In the genomic region with DNA sequence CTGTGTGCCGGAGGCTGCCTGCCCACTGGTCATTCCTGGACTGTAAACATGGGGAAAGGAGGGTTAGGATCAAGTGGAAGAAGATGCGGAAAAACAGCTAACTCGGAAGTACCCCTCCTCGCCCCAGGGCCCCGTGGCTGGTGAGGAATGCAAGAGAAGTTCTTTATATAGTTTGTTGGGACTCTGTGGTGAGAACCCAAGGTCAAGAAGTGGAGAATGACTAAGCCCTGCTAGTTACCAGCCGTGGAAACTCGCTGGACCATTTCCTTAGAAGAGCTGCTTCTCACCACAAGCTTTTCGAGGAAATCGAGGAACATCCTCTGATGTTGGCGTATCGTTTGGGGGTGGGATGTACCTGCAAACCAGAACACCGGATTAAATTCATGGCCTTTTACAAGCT, we compare ENCODE assay signal across 18 mouse cellular contexts. TPM values are rescaled to one million over a fixed set of nuclear protein-coding genes. Genes with fewer than 3 reads are reported as not detected.
DNase-seq lines count a peak whose midpoint lies in the region; ATAC-seq and TF ChIP-seq lines count a peak whose summit lies in the region.
"Had no signal": no experiment of that assay in that cellular context is flagged by ENCODE, and none has a peak within 500 bp of the region (broad histone marks: within the 10 kb centered on the region; RNA-seq: fewer than 3 reads in every experiment).

No protein-coding gene starts in this region.

- H3K4me2 ChIP-seq in heart, embryonic 16.5 days (ENCODE audit: low read depth, low read length) = no peak overlapping the region
- H3K4me2 ChIP-seq in liver, embryonic 12.5 days = peak overlapping the region; percentile 95
- H3K4me2 ChIP-seq: embryonic facial prominence, embryonic 15.5 days had no signal

- H3K9ac ChIP-seq in heart, adult 2 months (ENCODE audit: low read depth, low read length) = no peak overlapping the region
- no peak overlapping the region for H3K9ac ChIP-seq in heart, embryonic 16.5 days (ENCODE audit: low read length)
- H3K9ac ChIP-seq in liver, embryonic 12.5 days = 0 out of 2 replicates have a peak overlapping the region, but pooled peaks have one; percentile 52
- H3K9ac ChIP-seq: embryonic facial prominence, embryonic 15.5 days had no signal

- no peak for TF ChIP-seq CTCF in heart, adult 2 months (IDR thresholded peaks at IDR 0.05)

- no peaks in the 10 kb centered on the region for H3K9me3 ChIP-seq in heart, embryonic 16.5 days (replicated peaks; ENCODE audit: control insufficient read depth, low read length)
- H3K9me3 ChIP-seq in liver, embryonic 12.5 days (replicated peaks) = no peaks in the 10 kb centered on the region
- no peaks in the 10 kb centered on the region for H3K9me3 ChIP-seq in forebrain, embryonic 10.5 days
- H3K9me3 ChIP-seq: embryonic facial prominence, embryonic 15.5 days had no signal

- DNase-seq in heart, adult 2 months = no peak
- DNase-seq in heart, adult 8-10 months (ENCODE audit: low spot score) = no peak
- no peak for DNase-seq in heart, postnatal 14 days
- peak; percentile 93 for DNase-seq in 416B (ENCODE audit: low read depth)
- no peak for DNase-seq in adrenal gland, postnatal 10 days
- no peak for DNase-seq in forebrain, embryonic 10.5 days (ENCODE audit: extremely low spot score, low spot score)
- DNase-seq: adrenal gland, postnatal 14 days; cerebellum, adult 11-12 months; cerebellum, postnatal 36 days; gastrocnemius, postnatal 10 days; kidney, adult 11 months; lung, adult 2 months; right cerebral cortex, adult 18-20 months had no signal

- peak overlapping the region; percentile 1 for H3K27ac ChIP-seq in heart, adult 2 months
- peak overlapping the region; percentile 48 for H3K27ac ChIP-seq in heart, embryonic 16.5 days (ENCODE audit: low read length)
- H3K27ac ChIP-seq in liver, embryonic 12.5 days = peak overlapping the region; percentile 86
- no peak overlapping the region for H3K27ac ChIP-seq in forebrain, embryonic 10.5 days
- H3K27ac ChIP-seq: embryonic facial prominence, embryonic 15.5 days; stomach, postnatal 0 days had no signal

- H3K36me3 ChIP-seq in heart, adult 2 months (ENCODE audit: control insufficient read depth, insufficient read depth, low read length) = peaks cover 48% of the 10 kb centered on the region
- H3K36me3 ChIP-seq in heart, embryonic 16.5 days (ENCODE audit: control insufficient read depth, insufficient read depth) = no peaks in the 10 kb centered on the region
- peaks cover 39% of the 10 kb centered on the region for H3K36me3 ChIP-seq in liver, embryonic 12.5 days
- H3K36me3 ChIP-seq in forebrain, embryonic 10.5 days (replicated peaks) = peaks cover 31% of the 10 kb centered on the region; the same call in 1 of the 2 replicates

- peaks cover 26% of the 10 kb centered on the region for H3K4me1 ChIP-seq in heart, adult 2 months (ENCODE audit: control insufficient read depth, insufficient read depth, low read length)
- H3K4me1 ChIP-seq in heart, embryonic 16.5 days (ENCODE audit: control insufficient read depth, insufficient read depth, low read length) = peaks cover 56% of the 10 kb centered on the region
- H3K4me1 ChIP-seq in liver, embryonic 12.5 days = peaks cover 97% of the 10 kb centered on the region
- peaks cover 13% of the 10 kb centered on the region for H3K4me1 ChIP-seq in forebrain, embryonic 10.5 days

- intact Hi-C loops in heart, adult 2 months (cut with DNase I) = loop anchor here (5.0 kb wide), 1 partner anchor 42 kb away; no protein-coding TSS in a partner anchor
- intact Hi-C loops in heart, postnatal 14 days (cut with DNase I) = no loop called here

- no peak for TF ChIP-seq EP300 in heart, adult 2 months (IDR thresholded peaks at IDR 0.05; ENCODE audit: insufficient read depth, low read depth, low read length)

- no peak for TF ChIP-seq POLR2A in heart, adult 2 months (IDR thresholded peaks at IDR 0.05; ENCODE audit: insufficient read depth, low read depth, low read length)

- no peak for ATAC-seq in heart, embryonic 16.5 days (replicated peaks; ENCODE audit: extremely low read depth, insufficient read depth, low FRiP score)
- ATAC-seq in liver, embryonic 12.5 days = no peak
- ATAC-seq: hindbrain, embryonic 16.5 days had no signal

- peaks cover 4% of the 10 kb centered on the region; the same call in 1 of the 2 replicates for H3K79me2 ChIP-seq in heart, adult 2 months (replicated peaks; ENCODE audit: control insufficient read depth, insufficient read depth, low read length)

- H3K27me3 ChIP-seq in heart, adult 2 months (ENCODE audit: control insufficient read depth, insufficient read depth, low read length) = no peaks in the 10 kb centered on the region
- no peaks in the 10 kb centered on the region for H3K27me3 ChIP-seq in heart, embryonic 16.5 days (ENCODE audit: control insufficient read depth, insufficient read depth, low read length)
- H3K27me3 ChIP-seq in liver, embryonic 12.5 days (replicated peaks) = no peaks in the 10 kb centered on the region
- H3K27me3 ChIP-seq in forebrain, embryonic 10.5 days (ENCODE audit: poor library complexity, severe bottlenecking) = no peaks in the 10 kb centered on the region; the same call in 1 of the 2 replicates
- H3K27me3 ChIP-seq: embryonic facial prominence, embryonic 15.5 days had no signal

- WGBS in heart, adult 2 months = 60% methylated on average over 12 of the region's 12 CpGs
- WGBS in heart, embryonic 16.5 days = 61% methylated on average over 12 of the region's 12 CpGs
- WGBS in liver, embryonic 12.5 days (ENCODE audit: insufficient replicate concordance) = 73% methylated on average over 12 of the region's 12 CpGs
- WGBS in forebrain, embryonic 10.5 days = 91% methylated on average over 12 of the region's 12 CpGs

- no peak overlapping the region for H3K4me3 ChIP-seq in heart, adult 2 months
- H3K4me3 ChIP-seq in heart, embryonic 16.5 days (ENCODE audit: low read length) = no peak overlapping the region
- H3K4me3 ChIP-seq in liver, embryonic 12.5 days = no peak overlapping the region
- no peak overlapping the region for H3K4me3 ChIP-seq in forebrain, embryonic 10.5 days
- H3K4me3 ChIP-seq: embryonic facial prominence, embryonic 15.5 days had no signal

RNA-seq across cellular contexts. Expression of a gene that starts 5.8 kb away (rescaled TPM):
- 10 to 100 TPM; 19.7 to 35.5 TPM for total RNA-seq in heart, adult 2 months (2021)
- polyA plus RNA-seq in heart, adult 2 months (2012; rRNA removed) = 23.5 and 37.5 TPM in 2 replicates
- 10 to 100 TPM; 15.3 to 24.9 (median 23.1) TPM for total RNA-seq in heart, adult 8-10 months (2022)
- polyA plus RNA-seq in heart, embryonic 16.5 days (2015; fragmentation: Nextera tagmentation; extraction: Ambion mirVana) = 20.1 and 22.6 TPM in 2 replicates
- 10 to 100 TPM; 45.8 to 51.7 TPM for total RNA-seq in heart, postnatal 14 days (2021)
- 23.0 and 23.9 TPM in 2 replicates for polyA plus RNA-seq in liver, embryonic 12.5 days (2016; fragmentation: Nextera tagmentation; extraction: Ambion mirVana)
- total RNA-seq in adrenal gland, postnatal 10 days (2021) = 10 to 100 TPM; 27.1 to 28.4 TPM
- polyA plus RNA-seq in forebrain, embryonic 10.5 days (2016; fragmentation: Nextera tagmentation; extraction: Ambion mirVana) = 12.4 and 14.8 TPM in 2 replicates
